Mouse (Mus musculus): Measurements from ENCODE around the gene Olfr632.
"Not testable (repeated sequence)": the region's sequence is repeated elsewhere in the genome, so short reads cannot be mapped to it uniquely, and the experiment has no call there.

Gene Olfr632

DNA sequence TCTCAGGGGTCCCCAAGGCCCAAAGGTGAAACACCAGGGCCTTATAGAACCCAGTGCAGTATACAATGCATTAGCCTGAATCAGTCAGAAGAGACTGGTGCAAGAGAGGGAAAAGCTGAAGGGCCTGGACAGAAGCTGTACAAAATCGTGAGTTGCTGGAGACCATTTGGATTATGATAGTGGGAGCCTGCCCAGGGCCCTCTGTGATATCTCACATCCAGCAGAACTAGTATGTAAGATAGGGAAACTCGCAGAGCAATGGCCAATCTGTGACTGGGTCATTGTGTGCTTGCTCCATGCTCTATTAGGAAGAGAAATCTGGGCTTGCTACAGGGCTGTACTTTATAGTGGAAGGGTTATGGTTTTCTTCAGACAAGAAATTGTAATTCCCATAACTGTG, at the start of gene Olfr632:
Gene Olfr632, plus strand, starts transcription at position 84 of the 400 bp plus-strand sequence.
- DNase-seq (ENCODE audit: low read depth), result no peak

DNA sequence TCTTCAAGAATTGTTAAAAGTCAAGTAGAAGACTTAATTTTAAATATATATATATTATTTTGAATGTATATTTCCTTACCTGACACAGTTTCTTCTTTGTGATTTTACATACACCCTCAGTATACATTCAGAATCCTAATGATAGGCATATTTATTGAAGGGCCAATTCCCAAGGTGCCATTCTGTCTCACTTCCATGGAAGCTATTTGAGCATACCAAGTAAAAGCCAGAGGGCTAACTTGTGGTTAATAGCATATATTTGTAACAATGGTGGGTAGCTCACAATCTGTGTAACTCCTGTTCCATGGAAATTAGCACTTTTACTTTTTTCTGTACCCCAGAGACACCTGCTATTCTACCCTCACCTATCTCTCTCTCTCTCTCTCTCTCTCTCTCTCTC, 48.0 kb upstream of the Olfr632 start, which contains the start of gene Olfr66:
Gene Olfr66, minus strand, starts transcription at position 101 of the 400 bp plus-strand sequence.
- no peak for DNase-seq (ENCODE audit: low read depth)

DNA sequence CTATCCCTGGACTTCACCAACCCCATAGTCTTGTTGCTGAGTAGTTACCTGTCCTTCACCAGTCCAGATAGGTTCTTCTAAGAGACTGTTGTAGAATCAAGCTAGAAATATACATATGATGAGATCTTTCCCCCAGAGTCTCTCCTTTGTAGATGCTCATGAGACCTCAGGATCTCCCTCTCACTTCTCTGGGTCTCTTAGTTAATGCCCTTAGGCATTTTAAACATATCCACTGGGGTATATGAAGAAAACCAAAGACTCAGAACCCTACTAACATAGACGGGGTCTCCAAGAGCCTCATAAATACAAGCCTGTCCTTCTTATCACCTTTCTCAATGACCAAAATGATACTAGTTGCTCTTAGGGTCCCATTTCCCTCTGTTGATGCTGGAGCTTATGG, 39.8 kb upstream of the Olfr632 start, which contains the start of gene Olfr64:
Gene Olfr64, minus strand, starts transcription at position 101 of the 400 bp plus-strand sequence.
- no peak for DNase-seq (ENCODE audit: low read depth)

DNA sequence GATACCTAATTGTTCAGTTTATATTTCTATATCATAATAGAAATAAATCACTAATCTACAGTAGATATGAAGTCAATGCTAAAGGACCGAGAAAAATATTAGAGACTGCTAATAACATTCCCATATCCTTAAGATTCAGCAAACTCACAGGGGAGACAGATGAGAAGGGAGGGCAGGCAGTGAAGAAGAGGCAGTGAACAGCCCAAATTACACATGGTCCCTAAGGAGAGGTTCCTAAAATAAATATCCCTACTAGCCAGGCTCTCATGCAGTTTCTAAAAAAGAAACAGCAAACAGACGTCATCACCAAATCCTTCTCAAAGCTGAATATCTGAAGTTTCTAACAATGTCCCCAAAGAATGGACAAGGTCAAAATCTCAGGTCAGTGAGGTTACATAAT, 31.0 kb upstream of the Olfr632 start, which contains the start of gene Olfr65:
Gene Olfr65, plus strand, starts transcription at position 301 of the 400 bp plus-strand sequence.
- no peak for DNase-seq (ENCODE audit: low read depth)

DNA sequence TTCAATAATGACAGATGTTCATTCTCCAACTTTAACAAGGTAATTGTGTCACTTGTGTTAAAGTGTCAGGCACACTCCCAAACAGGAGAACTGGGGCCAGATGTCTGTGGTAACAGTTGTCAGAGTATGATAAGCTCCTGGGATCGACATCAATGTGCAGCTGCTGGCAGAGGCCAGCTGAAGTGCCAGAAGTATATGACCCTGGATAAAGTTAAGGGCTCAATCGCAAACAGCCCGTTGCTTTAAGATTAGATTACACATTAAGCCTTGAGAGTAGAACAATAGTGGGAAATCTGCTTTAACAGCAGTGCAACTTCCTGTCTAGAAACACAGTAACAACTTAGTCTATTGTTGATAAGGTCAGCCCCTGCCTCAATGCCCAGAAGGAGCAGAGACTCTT, 24.1 kb upstream of the Olfr632 start:
- no peak for DNase-seq (ENCODE audit: low read depth)

DNA sequence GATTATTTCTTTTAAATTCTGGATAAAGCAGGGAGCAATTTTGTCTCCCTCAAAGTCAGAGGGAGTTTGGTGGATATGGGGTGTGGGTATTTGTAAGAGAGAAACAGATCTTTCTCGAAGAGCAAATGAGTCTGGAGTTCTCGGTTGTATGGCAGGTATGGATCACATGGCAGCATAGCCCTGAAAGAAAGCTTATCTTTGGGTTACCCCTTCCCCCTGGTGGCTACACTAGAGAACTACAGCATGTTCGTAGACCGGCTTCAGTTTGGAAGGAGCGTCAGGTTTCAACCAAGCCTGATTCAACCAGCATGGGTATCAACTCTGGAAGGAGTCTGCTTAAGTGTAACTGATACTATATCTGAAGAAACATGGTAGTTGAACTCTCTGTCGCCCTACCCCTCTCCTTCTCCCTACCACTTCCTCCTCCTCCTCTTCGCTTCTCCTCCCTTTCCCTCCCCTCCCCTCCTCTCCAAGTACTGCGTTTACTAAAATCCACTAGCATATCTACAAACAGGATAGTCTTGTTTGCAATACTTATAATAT, 21.1 kb upstream of the Olfr632 start:
- peak; percentile 4 for DNase-seq (ENCODE audit: low read depth)

DNA sequence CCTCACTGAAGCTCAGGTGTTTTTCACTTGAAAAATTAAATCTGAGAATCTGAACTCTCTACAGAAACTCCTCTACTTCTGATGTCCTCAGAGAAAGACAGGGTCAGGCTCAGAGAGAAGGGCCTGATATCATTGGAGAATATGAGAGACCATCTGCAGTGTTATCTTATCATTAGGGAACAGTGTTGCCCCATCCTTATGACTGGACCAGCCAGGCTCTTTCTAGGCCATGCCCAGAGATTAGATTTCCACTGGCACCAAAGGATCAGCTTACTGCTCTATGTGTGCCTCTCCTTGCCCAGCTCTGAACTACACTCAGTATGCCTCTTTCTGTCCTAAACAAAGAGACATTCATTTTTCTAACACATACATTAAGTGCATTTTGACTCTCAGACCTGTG, 18.8 kb upstream of the Olfr632 start:
- no peak for DNase-seq (ENCODE audit: low read depth)

DNA sequence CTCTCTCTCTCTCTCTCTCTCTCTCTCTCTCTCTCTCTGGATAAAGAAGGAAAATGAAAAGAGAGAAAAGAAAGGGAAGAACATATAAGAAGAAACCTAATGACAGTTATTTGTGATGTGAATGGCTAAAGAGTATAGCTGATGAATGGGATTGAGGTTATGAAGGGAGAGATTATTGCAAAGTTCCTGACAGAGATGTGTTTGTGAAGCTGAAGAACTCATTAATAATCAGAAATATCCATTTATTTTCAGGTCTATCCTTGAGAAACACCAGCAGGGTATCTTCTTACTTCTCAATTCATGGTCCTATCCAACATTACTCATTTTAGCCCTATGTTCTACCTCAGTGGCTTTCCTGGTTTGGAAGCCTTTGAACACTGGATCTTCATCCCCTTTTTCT, 5.6 kb upstream of the Olfr632 start, which contains the start of gene Olfr631:
Gene Olfr631, plus strand, starts transcription at position 301 of the 400 bp plus-strand sequence.
- no peak for DNase-seq (ENCODE audit: low read depth)

DNA sequence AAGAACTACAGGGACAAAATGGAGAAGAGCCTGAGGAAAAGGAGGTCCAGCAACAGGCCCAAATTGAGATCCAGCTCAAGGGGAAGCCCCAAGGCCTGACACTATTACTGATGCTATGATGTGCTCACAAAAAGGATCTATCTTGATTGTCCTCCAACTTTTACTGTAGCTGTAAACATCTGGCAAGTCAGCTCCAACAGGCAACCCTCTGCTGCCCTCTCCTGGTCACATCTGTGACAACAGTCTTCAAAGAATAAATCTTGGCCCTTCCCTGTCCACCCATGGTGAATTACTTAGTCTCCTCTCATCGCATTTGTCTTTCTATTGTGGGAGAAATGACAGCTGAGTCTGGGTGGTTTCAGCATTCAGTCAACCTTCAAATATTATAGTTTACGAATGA, 8.6 kb downstream of the Olfr632 start:
- peak; percentile 82 for DNase-seq (ENCODE audit: low read depth)

DNA sequence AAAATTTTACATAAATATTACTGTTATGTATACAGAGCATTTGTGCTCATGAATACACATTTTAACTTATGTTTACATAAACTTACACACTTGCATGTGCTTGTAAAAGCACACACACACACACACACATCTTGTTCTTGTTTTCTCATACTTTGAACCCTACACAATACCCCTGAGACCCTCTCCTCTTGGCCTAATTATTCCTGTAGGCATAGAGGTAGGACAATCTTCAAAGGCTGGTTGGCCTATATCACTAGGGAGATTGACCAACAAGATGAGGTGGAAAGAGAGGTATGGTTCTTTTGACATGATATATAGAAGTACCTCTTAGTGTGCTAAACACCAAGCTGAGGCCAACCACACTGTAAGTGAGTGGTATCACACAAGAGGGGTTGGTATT, 10.0 kb downstream of the Olfr632 start, which contains the start of gene Olfr633:
Gene Olfr633, plus strand, starts transcription at position 301 of the 400 bp plus-strand sequence.
- DNase-seq (ENCODE audit: low read depth), result no peak

DNA sequence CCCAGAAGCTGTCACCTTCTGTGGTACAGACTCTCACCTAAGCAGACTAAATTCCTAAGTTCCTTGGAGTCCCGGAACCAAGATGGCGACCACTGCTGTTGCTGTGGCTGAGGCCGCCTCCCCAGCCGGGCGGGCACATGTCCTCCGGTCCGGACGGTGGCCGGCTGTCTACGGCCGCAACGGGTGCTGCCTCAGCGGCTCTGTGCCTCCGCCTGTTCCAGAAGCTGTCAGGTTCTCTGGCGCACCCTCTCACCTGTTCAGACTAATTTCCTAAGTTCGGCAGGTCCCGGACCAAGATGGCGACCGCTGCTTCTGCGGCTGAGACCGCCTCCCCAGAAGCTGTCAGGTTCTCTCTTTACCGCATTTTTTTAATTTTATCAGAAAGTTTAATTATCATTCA, 32.7 kb downstream of the Olfr632 start:
- DNase-seq (ENCODE audit: low read depth), result not testable (repeated sequence)

DNA sequence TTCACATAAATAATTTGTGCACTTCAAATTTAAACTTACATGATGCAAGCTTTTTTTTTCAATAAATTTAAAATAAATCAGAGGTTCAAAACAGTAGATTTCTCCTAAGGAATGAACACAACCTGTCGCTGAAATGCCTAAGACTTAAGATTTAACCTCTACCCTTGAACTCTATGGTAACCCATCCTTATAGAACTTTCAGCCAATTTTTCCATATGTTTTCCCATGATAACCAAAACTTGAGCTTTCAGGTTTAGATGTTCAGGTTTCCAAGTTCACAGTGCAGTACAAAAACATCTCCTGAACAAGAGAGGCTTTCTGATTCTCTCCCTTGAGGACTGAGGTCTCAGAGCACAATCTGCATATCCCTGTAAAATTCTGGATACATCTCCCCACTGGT, 36.7 kb downstream of the Olfr632 start, which contains the start of gene Olfr635:
Gene Olfr635, plus strand, starts transcription at position 301 of the 400 bp plus-strand sequence.
- DNase-seq (ENCODE audit: low read depth), result no peak

DNA sequence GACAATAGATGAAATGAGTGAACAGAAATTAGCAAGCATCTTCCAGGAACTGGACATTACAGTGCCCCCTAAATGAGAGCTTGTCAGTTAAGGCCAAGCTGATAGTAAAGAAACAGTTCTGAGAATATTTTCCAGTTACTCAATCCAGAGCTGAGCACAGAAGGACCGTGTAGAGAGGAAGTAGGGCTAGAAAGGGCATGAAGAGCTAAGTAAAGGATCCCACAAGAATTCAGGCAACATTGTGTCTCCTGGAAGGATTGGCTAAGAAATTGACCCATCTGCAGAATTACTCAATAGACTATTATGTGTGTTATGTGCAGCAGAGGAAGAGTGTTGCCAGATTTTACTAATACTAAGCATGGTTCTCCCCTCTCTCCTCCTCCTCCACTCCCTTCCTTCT, 37.6 kb downstream of the Olfr632 start:
- DNase-seq (ENCODE audit: low read depth), result no peak

Data from NIH3T3 (cell line).